Mouse (Mus musculus) T-helper 17 cell (primary cell): ENCODE results near the gene Enox1.

ENCODE experiments used
- in situ Hi-C, 2 experiments: fragments of 300-600 bp; cut with MboI, MseI; formaldehyde crosslinking; loops; 1 replicate in 1 of 2; 2 replicates in 1 of 2; pipeline ENCODE4 v1.15.1; 2025; ENCODE audit warnings: high pct_unique_total_duplicates in 2 of 2

The Enox1 gene

DNA sequence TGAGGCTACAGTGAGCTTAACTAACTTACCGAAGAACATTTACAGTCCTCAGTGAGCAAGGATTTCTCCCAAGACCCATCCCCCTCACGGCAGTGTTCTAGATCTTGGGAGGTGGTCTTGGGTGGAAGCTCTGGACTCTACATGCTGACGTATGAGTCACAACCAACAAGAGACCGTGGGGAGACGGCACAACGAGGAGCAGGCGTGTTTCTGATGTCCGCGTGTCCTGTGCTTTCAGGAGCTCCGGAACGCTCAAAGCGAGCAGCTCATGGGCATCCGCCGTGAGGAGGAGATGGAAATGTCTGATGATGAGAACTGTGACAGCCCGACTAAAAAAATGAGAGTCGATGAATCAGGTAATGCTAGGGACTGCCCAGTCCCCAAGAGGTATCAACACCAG is 458.6 kb downstream of the Enox1 start:
- in situ Hi-C loops, result no loop called here

DNA sequence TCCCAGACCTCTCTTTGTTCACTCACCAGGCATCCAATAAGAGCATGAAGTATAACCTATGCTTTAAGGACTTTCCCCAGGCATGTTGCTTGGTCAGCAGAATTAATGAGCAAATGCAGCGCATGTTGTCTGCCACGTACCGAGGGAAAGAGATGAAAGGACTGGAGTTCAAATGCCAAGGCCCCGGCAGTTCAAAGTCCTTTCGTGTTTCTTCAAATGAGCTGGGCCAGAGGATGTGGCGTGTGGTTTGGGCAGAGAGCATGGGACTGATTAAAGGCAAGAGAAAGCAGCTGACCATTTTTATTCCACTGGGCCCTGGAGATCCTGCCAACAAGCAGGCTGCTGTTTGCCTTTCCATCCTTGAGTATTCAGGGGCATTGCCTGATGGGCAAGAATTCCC is 460.7 kb downstream of the Enox1 start:
- in situ Hi-C loops, result no loop called here

DNA sequence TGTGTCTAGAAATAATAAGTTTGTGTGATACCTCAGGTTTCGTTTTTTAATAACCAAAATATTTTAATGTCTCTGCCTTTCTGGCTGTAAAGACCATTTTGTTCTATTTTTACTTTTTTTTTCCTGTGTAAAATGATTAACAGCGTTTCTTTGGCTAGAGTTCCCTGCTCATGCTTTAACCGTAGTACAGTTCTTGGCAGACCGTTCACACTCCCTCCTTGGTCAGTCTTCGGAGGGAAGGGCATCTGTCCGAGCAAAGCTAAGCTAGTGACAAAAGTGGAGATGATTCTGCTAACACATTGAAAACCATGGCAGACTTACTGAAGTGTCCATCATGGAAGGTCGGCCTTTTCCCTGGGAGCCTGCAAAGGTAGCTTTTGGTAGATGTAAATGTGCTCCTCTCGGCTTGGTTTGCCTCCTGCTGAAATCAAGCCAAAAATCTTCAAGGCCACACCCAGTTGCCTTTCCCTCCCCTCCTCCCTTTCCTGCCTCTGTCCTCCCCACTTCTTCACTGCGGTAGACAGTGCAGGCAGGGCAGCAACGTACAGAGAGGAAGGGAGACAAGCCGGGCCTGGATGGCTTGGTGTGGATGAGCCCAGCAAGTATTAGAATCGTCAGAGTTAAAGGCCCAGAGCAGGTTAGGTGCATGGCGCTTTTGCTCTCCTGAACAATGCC is 461.7 kb downstream of the Enox1 start:
- in situ Hi-C loops, result no loop called here

DNA sequence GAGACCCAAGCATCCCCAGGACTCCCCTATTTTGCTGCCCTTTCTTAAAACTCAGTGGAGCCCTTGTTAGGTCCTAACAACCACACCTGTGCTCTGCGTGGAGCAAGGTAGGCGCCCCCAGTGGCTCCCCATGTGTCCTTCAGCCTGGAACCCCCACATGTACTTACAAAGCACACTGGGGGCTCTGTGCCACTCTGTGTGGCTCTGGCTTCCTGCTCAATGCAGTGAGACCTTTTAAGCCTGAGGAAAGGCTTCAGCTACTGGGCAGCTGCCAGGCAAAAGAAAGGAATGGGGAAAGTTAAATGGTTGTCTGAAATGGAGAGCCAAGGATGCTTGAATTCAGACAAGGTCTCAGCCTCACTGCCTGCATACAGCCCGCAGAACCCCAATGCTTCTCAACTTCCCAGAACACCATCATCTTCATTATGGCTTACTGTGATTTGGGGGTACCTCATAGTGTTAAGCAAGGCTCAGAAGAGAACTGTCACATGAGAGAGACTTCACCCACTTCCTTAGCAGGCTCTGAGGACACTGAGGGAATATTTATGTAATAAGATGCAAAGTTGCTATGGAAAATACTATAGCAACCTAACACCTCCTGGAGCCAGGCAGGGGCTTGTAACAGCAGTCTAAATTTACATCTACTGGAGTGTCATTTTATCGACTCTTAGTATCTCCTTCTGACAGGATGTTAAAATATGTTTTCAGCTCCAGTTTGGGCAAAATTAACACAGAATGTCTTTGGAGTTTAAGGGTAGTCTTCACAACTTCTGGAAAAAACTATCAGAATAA is 465.1 kb downstream of the Enox1 start:
- in situ Hi-C loops, result no loop called here

DNA sequence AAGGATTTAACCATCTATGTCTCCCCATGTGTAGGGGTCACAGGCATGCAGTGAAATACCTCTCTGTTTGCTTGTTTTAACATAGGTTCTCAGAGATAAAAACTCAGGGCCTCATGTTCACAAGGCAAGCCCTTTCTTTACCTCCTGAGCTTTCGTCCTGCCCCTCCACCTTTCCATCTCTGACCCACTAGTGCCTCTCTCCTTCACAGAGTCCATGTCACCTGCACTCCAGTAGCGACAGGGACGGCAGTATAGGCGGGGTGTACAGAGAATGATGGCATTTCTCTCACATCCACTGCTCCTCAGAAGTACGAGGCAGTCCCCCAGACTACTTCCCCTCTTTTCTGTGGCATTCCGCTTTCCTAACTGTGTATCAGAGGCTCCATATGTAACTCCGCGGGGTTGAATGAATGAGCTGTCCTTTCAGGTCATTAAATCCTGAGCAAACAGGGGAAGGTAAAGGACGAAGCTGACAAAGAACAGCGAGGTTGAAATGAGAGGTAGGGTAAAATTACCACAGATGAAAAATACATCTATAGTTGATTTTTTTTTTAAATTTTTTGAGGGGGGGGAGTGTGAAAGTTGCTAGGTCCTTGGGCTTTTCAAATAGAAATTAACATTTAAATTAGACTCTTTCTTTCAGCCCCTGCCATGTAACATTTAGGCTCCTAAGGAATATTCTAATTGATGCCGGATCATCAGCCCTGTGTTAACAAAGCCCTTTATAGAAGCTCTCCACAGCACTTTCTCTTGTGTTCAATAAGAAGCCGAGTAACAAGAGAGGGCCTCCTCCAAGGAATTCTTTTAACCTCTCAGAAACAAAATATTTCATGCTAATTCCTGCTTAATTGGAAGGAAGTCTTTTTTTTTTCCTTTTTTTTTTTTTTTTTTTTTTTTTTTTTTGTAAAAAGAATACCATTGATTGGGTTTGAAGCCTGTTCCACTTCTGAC is 470.3 kb downstream of the Enox1 start:
- in situ Hi-C loops, result no loop called here

DNA sequence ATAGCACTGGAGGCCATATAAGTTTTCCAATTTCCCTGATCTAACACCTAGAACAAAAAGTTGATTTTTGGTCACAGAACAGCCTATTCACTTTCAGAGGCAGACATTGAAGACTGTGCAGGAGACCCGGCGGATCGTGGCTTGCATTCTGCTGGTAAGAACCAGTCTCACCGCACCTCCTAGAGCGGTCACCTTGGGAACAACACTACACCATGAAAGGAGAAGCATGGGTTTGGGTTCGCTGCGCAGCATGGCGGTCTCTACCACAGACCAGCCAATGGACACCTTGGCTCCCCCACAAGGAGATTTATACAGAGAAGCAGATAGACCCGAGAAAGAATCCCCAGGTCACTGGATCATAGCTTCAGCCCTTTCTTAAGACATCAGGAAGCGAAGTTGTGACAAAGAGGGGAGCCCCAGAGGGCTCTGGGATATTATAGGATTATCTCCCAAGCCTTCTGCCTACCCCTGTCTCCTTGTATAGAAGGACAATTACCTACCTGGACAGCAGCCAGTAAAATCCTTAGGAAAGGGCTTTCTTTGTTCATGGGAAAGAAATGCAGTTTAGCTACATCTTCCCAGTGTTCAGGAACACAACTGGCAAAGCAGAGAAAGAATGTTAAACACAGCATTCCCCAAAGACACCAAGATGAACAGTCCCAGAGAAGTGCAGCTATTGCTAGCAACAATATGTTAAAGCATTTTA is 476.1 kb downstream of the Enox1 start:
- in situ Hi-C loops, result no loop called here

DNA sequence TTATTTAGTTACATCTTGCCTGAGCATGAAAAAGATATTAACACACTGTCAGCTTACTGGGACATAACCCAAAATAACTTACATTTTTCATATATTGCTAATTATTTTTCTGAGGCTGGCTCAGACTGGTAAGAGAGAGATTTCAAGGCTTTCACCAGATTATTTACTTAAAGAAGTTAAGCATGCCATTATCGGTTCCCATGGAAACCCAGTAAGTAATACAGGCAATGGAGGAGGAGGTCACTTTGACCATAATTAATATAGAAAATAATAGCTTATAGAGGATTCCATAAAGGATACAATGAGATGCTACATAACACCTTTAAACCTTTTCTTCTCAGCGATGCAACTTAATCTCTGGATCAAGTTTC is 476.6 kb downstream of the Enox1 start:
- in situ Hi-C loops, result no loop called here

DNA sequence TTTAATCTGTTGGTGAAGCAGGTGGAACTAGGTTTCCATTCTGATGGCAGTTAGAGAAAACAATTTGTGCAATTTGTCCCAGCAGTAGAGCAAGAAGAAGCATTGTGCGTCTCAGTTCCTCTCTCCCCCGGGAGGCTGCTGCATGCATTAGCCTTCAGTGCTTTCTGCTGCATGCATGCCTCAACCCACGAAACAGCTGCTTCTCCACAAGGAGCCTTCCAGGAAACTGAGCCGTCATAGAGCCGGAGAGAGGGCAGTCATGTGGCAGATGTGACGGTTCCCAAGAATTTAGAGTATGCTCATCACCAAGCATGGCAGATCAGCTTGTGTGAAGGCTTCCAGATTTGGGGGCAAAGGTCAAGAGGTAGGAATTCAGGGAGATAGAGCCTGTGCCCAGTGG is 480.4 kb downstream of the Enox1 start:
- in situ Hi-C loops, result no loop called here

DNA sequence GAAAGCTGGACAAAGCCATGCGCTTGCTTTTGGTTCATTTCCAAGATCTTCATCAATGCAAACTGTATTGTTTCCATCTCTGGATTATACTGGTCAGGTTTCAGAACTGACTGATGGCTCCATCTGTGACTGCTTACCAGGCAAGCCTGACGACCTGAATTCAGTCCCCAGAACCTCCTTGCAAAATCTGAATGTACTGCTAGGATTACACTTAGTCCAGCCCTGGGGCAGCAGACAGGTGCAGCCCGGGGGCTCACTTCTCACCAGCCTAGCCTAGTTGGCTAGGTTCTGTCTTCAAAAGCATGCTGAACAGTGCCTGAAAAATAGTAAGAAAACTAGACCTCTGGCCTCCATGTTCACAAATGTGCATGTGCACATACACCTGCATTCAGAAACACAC is 481.6 kb downstream of the Enox1 start:
- in situ Hi-C loops, result no loop called here

DNA sequence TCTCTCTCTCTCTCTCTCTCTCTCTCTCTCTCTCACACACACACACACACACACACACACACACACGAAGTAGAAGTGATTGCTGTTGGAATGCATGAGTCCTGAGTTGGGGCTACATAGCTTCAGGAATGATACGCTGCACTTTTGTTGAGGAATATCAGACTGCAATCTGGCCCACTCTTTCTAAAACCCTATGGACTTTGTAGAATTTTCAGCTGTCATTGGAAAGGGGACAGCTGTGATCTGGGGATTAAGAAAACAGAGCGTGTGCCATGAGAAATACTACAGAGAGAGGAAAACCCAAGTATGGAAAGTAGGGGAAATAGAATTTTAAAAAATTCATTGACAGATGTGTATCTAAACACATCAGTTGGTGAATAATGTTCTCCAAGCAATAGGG is 482.1 kb downstream of the Enox1 start:
- in situ Hi-C loops, result no loop called here

DNA sequence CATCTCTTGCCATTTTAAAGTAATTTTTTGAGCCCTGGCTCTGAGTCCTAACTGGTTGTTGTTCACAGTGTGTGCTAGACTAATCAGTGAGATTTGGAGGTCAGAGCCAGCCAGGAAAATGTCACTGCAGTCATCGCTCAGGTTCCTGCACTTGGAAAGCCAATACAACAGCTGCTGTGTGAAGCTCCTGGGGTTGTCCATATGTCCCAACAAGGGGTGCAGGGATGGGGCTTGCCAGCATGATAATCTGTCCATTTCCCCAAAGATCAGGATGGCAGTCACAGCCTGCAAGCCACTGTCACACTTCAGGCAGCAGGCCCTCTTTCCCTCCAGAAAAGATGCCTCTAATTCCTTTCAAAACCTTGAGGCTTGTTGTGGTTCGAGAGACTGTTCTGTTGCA is 483.0 kb downstream of the Enox1 start:
- in situ Hi-C loops, result no loop called here

DNA sequence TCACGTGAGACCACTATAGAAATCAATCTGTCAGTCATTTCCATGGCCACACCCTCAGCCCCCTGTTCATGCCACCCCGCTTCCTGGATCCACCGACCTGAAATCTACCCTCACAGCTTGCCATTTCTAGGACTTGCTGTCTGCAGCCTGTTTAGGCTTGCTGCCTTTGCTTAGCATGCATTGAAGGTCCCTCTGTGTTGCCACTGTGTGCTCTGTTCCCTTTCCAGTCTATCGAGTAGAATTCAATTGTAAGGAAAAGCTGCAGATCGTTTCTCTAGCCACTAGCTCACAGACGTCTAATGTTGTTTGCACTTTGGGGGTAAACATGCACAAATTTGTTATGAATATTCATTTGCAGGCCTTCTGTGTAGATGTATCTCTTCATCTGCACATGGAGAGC is 485.8 kb downstream of the Enox1 start:
- in situ Hi-C loops, result no loop called here

DNA sequence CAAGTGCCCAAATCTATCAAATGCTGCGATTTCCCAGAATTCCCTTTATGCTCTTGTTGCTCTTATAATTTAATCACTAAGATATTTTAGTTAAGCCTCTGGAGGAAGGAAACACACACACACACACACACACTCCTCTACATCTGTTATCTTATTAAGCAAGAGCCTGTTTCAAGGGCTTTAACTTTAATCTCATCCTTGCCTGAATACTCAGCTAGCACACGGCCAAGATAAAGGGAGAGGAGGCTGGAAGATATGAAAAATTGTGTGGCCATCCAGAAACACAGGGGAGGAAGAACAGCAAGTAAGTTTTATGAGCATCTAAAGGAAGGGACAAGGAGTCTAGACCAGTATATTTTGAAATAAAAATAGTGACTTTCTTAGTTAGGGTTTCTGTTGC is 489.6 kb downstream of the Enox1 start:
- in situ Hi-C loops, result no loop called here

DNA sequence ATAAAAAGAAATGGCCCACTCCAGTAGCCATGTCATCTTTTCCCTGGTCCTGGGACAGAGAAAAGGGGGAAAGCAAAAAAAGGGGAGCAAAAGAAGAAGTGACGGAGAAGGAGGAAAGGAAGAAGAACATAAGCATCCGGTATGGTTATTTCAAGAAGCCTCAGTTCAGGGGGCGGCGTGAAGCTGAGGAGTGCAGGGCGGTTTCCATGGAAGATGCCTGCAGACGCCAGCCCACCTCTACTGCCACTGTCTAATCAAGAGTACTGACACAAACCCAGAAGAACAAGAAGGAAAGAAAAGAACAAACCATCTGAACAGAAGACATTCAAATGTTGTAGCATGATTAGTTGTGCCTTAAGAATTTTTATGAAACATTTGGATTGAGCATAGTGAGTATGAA is 490.5 kb downstream of the Enox1 start:
- in situ Hi-C loops, result no loop called here

DNA sequence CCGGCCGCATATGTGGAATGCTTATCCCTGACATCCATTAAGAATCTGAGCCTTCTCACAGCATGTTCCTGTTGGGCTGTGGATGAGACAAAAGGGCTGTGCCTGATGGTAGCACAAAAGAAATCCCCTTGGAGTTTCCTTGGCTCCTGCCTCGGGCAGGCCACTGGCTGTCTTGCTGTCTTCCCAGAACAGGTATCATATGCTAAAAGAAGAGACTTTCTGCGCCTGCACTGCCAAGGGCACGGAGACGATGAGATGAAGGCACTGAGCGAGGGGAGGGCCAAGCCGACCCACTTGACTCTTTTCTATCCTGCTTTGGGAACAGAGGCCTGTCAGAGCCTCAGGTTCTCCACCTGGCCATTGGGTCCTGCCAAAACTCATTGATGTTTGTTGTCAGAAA is 491.7 kb downstream of the Enox1 start:
- in situ Hi-C loops, result no loop called here

DNA sequence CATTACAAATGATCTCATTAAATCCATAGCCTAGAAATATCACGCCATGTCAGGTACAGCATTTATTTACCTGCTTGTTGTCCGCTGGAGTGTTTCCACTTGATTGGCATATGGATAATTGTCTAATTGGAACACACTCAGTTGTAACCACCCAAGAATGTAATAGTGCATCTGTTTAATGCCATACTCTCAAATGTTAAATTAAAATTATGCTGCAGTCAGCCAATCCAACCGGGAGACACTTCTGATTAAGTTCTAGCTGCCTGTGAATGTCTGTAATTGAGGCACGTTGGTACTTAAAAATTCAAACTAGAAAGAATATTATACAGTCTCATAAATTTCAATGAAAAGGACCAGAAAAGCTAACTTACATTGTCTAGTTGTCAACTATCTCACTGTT is 502.2 kb downstream of the Enox1 start:
- in situ Hi-C loops, result no loop called here

DNA sequence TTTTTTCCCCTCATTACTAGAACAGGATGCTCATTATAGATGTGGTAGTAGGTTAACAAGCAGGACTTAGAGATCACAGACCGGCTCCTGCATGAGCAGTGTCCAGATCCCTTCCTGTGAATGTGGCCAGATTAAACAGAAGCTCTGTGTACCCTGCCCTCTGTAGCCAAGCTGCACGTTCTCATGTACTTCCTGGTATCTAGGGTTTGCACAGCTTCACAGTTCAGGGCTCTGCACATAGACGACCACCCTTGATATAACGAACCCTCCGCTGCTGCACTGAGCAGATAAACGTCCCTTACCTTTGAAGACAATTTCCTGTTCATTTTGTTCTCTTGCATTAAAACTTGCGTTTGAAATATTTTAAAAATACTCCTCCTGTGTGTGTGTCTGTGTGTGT is 505.7 kb downstream of the Enox1 start:
- in situ Hi-C loops, result no loop called here

DNA sequence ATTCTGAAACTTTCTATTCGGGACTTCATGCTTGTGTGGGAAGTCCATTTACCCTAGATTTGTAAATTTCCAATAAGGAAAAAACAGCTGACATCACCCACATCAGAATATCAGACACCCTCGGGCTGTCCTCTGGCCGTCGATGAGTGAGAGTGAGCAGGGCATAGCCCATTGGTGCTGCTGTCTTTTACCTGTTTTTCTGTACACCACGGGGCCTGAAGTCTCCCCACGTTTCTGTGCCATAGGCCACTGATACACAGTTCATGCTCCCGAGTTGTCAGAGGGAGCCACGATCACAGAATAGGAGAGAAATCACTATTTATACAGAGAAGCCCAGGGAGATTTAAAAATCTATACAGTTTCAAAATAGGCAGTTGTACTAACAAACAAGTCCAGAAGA is 506.4 kb downstream of the Enox1 start:
- in situ Hi-C loops, result no loop called here

DNA sequence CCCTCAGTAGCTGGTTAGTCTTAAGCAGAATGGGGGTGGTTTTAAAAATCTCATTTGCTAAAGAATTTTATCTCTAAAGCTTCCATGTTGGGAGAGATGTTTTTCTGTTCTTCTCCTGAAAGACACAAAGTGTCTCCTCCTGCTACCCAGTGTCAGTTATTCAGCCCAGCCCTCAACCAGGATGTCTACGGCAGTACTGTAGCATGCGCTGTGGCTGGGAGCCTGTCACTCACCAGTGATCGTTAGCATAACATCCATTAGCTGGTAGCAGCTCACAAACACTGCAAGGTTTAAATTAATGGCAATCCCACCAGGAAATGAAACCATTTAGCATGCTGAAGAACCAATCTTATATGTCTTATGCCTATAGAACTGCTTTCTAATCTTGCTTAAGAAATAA is 511.5 kb downstream of the Enox1 start:
- in situ Hi-C loops, result no loop called here

DNA sequence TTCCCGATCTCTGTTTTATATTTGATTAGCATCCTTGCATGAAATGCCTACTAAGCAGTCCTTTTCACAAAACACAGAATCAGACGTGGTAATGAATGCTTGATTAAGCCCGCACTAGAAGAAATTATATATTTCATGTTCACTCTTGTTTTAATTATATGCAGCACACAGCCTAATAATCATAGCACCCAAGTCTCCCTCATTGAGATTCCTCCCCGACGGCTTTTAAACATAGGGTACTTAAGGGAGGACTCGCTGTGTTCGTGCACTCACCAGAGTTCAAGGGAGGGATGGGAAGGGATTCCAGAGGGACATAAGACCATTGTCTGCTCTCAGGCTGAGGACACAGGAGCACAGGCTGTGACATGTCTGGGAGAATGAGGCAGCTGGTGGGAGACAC is 512.9 kb downstream of the Enox1 start:
- in situ Hi-C loops, result no loop called here

DNA sequence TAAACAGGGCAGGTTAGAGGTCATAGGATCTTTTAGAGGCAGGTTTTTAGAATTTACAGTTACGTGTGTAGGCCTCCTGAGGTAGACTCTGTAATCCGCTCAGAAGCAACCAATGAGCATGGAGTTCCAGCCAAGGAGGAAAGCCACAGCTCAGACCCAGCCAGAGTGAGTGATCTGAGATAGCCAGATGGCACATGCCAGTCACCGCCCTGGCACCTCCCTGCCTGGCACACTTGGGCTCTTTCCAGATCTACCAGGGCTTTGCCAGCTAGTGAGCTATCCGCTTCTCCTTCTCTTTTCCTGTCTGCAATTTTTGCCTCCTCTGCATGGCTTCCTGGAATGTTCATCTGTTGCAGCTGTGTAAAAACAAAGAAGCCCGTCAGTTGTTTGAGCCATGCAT is 514.4 kb downstream of the Enox1 start:
- in situ Hi-C loops, result loop anchor here in 1 of 2 experiments (10.0 kb wide), 1 partner anchor 836 kb away; no protein-coding TSS in a partner anchor

DNA sequence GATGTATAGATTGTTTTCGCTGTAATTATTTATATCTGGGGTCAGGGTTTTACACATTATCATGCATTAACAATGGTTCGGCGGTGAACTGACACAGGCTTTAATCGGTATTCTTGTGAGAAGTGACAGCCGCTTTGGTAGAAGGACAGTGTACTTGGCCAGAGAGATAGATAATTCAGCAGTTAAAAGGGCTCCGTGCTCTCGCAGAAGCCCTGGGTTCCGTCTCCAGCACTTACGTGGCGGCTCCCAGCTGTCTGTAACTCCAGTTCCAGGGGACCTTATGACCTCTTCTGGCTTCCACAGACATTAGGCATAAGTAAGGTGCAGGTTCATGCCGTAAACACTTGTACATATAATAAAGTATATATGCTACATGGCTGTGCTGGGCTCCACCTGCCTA is 515.4 kb downstream of the Enox1 start:
- in situ Hi-C loops, result loop anchor here in 1 of 2 experiments (10.0 kb wide), 1 partner anchor 837 kb away; no protein-coding TSS in a partner anchor
